Mouse (Mus musculus): ENCODE data around the gene Kcnh1.
A peak's percentile ranks its signal among the peaks of the same experiment; 100 is the strongest.

Gene Kcnh1

DNA sequence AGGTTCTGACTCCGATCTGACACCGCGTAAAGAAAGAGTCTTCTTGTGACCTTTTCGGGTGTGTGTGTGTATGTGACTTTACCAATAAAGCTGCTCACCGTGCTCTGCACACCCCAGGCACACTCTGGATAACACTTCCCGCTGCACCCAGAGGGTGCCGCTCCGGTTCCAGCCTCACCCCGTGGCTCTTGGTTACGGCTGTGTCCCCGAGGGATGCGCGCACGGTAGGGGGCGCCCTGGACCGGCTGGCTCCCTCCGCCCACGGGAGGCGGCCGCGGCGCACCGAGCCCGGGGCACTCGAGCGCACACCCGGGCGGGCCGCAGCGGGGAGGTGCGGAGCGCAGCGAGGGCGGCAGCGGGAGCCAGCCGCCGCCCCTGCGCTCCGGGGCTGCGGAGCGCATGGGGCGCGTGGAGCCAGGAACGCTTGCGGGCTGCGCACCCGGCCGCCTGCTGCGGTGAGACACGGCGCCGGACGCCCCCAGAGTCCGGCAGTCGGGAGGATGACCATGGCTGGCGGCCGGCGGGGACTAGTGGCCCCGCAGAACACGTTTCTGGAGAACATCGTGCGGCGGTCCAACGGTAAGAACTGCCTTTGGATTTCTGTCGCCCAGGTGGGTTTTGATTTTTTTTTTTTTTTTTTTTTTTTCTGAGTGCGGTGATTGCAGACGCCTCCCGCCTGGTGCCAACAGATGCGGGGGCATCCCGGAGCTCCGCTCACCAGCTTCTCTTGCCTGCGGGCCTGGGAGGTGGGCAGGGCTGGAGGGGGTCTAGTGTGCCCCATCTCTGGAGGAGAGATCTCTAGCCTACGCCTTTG, at the start of gene Kcnh1:
Gene Kcnh1 (plus strand): TSS at position 267 of the 814 bp plus-strand sequence.
- DNase-seq: peak; percentile 96

- no peak for DNase-seq
These were observed 39.4 kb upstream of the Kcnh1 start for GRCm38 (mm10) chr1:192151179-192151578.

GRCm38 (mm10) chr1:192171477-192171876, 19.1 kb upstream of the Kcnh1 start:
- no peak for DNase-seq

- DNase-seq: no peak
These were observed 10.7 kb upstream of the Kcnh1 start for GRCm38 (mm10) chr1:192179877-192180276.

DNA sequence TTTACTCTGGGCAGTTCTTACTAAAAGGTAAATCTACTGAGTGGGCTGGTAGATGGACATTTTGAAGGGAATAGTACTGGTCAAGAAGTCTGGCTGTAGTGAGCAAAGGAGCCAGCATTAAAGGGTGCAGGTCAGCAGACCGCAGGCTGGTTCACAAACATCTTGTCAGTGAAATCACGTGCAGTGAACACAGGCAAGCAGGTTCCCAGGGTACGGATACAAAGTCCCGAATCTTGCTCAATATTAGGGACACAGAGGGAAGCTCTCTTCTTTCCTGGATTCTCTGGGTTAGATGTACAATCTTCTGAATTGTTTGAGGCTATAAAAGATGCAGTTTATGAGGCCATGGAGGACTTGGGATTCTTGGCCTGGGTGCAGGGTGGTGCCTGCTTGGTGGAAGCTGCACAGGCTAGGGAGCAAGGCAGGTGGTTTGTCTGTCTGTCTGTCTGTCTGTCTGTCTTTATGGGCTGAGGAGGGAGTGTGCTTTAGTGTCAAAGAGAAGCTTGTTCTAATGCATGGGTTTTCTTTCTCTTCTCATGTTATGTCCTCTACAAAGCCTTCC, 8.8 kb upstream of the Kcnh1 start:
- DNase-seq: no peak

- DNase-seq: peak; percentile 60
These were observed 1.5 kb upstream of the Kcnh1 start for GRCm38 (mm10) chr1:192189056-192189455.

- DNase-seq: no peak
These were observed 803 bp upstream of the Kcnh1 start for GRCm38 (mm10) chr1:192189771-192190170.

DNA sequence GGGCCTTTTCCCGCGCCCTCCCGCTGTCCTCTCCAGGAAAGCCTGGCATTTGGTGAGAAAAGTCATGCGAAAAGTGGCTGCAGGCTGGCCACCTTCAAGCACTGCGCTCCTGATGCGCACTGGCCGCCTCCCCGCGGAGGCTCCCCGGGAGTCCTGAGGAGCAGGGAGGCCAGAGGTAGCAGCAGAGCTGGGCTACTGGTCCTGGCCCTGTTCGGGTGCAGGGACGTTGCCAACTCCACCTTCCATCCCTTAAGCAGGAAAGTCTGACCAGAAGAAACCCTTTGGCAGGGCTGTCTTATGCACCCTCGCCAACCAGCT, 707 bp downstream of the Kcnh1 start:
- DNase-seq: peak; percentile 39

DNA sequence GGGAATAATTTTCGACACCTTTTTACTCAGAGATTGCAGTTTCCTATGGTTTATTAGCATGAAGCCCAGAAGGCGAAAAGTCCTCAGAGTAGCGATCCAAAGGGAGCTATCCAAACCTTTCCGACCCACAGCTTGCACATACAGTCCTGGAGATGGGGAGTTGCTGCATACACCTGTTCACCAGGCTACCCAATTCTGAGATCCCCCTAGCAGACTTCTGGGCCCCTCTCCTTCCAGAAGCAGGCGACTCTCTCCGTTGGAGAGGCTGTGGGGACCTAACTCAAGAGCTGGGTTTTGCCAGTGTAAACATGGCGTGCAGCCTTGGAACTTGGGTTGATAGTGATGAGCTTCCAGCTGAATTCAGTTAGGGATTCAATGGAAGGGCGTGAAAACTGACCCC, 1.3 kb downstream of the Kcnh1 start:
- DNase-seq: no peak

DNA sequence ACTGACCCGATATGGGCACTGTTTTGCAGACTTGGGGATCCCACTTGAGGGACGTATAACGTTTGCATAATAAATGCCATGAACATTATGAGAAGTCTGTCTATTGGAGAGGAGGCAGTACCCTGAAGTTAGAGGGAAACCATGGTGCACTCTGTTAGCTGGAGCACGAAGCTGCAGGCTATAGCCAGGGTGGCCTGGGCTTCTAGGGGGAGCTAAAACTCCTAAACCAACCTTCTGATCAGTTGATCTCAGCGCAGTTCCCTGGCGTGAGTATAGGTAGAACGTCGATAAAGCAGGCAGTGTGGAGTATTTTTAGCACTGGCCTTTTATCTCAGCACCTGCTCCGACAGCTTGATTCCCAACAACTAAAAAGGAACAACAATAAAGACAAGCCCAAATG, 2.1 kb downstream of the Kcnh1 start:
- peak; percentile 33 for DNase-seq

DNA sequence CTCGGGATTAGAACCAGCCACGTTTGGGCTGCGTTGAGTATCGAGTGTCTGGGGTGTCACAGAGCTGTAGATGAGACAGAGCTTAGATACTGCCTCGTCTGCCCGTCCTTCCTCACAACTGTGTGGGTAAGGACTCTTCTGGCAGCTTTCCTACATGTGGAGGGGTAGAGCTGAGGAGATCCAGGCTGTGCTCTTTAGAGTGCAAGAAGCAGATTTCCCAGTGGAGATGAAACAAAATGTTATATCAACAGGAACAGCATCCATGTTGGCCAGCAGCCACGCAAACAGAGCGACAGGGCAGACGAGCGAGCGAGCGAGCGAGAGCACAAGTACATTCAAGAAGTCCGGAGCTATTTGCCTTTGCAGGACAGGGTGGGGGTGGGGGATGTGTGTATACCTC, 3.1 kb downstream of the Kcnh1 start:
- DNase-seq: peak; percentile 67

GRCm38 (mm10) chr1:192197495-192197894, 6.9 kb downstream of the Kcnh1 start:
- DNase-seq: no peak

- DNase-seq: no peak
These were observed 12.4 kb downstream of the Kcnh1 start for GRCm38 (mm10) chr1:192202936-192203335.

DNA sequence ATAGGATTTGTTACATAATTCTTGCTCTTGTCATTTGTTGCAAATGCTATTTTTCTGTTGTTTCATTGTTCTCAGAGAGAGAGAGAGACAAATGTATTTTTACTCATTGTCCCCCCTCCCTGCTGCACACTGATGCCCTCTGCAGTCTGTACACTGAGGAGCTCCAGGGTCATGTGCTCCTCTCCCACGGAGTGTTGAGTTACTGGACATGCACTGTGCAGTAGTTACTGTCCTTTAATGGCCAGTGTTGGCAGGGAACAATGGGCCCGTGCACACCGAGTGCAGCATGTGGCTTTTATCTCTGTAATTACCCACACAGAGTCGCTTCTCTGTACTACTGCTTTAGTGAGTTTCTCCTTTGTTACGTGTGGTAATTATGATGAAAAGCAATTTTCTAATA, 17.4 kb downstream of the Kcnh1 start:
- DNase-seq: no peak

DNA sequence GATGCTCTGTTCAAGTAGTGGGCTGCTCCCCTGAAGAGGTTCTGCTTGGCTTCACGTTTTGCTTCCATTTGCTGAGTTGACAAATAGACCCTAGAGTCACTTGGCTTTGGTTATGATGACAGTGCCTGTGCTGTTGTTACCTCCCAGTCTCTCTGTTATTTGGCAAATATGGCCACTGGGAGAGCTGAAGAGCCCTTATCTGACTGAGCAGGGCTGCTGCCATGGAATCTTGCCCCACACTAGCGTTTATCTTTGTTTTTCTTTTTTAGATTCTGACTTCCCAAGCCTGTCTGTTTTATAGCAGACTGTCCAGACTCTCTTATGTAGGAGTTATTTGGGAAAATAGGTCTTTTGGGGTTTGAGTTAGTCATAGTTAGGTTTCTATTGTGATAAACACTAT, 21.9 kb downstream of the Kcnh1 start:
- no peak for DNase-seq

GRCm38 (mm10) chr1:192214666-192215065, 24.1 kb downstream of the Kcnh1 start:
- DNase-seq: no peak

DNA sequence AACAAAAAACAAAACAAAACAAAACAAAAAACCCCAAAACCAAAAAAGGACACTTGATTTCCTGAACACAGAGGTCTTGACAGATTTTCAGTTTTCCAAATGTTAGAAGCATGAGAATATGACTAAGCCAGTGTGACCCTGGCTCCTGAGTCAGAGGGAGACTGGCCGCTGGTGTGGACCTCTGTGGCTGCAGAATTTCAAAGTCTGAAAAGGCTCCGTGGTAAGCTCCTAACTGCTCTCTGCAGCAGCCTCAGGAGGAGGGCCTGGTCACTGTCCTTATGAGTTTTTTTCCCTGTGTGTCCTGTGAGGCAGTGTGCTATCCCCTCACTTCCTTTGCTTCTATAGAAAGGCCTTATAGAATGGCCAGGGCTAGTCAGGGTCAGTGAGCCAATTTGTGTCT, 29.6 kb downstream of the Kcnh1 start:
- no peak for DNase-seq

GRCm38 (mm10) chr1:192224161-192224560, 33.6 kb downstream of the Kcnh1 start:
- DNase-seq: no peak

DNA sequence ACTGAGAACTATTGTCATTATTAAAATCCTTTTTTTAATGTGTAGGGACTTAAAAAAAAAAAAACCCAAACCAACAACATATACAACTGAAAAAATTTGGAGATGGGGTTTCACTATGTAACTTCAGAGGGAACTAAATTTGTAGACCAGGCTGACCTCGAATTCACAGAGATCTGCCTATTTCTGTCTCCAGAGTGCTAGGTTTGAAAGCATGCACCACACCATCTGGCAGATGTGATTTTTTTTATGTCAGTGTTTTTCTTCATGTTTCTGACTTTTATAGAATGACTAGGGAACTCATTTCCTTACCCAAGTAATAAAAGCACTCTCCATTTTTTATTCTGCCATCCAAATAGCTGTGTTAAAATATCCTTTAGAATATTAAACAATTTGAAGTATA, 42.1 kb downstream of the Kcnh1 start:
- no peak for DNase-seq

GRCm38 (mm10) chr1:192246836-192247235, 56.3 kb downstream of the Kcnh1 start:
- DNase-seq: no peak

- no peak for DNase-seq
These were observed 68.6 kb downstream of the Kcnh1 start for GRCm38 (mm10) chr1:192259146-192259545.

DNA sequence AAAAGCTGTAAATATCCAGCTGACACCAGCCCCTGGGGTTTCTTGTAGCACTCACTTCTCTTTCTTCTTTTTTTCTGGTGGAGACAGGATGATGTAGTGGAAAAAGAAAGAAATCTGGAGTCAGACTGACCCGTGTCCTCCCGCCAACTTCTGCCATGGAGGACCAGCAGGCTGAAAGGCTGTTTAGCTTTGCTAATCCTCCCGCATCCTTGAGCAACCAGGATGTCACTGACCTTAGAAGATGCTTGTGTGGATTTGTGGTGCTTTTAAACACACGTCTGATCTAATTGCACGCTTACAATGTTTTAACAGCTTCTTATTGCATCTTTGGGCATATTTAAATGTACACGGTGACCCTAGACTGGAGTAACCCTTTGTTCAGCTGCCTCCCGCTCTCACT, 69.0 kb downstream of the Kcnh1 start:
- DNase-seq: no peak

DNA sequence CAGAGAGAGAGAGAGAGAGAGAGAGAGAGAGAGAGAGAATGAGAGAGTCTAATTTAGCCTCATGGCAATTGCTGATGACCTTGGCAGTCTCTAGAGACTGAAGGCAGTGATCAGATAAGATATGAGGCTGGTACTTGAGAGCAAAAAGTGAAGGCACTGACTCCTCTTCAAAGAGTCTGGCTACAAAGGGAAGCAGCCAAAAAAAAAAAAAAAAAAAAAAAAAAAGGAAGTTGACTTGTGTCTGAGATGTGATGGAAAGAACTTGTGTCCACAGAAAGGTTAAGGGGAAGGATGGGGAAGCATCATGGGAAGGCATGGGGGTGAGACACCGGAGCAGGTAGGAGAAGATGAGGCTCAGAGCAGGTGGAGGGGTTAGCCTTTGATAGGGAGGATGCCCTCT, 75.1 kb downstream of the Kcnh1 start:
- DNase-seq: no peak

DNA sequence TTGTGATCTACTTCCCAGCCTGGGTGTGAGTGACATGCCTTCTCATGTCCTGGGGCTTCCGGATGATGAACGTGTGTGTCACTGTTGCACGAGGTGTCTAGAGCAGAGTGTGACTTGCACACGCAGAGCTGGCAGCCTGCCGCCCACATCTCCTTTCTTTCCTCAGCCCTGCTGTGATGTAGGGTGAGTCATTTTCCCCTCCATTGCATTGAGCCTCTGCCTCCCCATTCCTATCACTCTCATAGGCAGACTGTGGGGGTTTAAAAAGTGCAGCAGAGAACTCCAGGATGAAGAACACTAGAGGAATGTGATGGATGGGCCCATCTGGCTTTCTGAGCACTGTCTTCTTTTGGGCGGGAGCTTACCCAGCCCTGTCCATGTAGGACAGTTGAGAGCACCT, 76.4 kb downstream of the Kcnh1 start:
- peak; percentile 86 for DNase-seq

GRCm38 (mm10) chr1:192268878-192269277, 78.3 kb downstream of the Kcnh1 start:
- no peak for DNase-seq

All from right cerebral cortex, adult 18-20 months (tissue).